Mouse (Mus musculus) testis, adult 2 months (tissue): Measurements from ENCODE around the gene Adh5.

Source experiments
- CTCF ChIP-seq: fragments of 200-500 bp; IDR thresholded peaks from 2 replicates; pipeline ENCODE4 v1.5.1; 2012; ENCODE audit warnings: low read depth, mild to moderate bottlenecking, inconsistent platforms, low read length, moderate library complexity; ENCODE audit not compliant: control insufficient read depth, insufficient read depth, insufficient replicate concordance
- POLR2A ChIP-seq: fragments of 200-500 bp; IDR thresholded peaks from 2 replicates; pipeline ENCODE4 v1.6.1; 2012; ENCODE audit warnings: low read depth, mild to moderate bottlenecking, inconsistent platforms, low read length, moderate library complexity; ENCODE audit not compliant: control insufficient read depth

GRCm38 (mm10) chr3:138420385-138420784 is 22.5 kb upstream of the Adh5 start:
- TF ChIP-seq CTCF, result no peak
- no peak for TF ChIP-seq POLR2A
